Mouse (Mus musculus): ENCODE data around the gene Myo10.

- TF ChIP-seq CTCF (IDR thresholded peaks at IDR 0.05; ENCODE audit: extremely low read depth, insufficient read length, insufficient replicate concordance, low read depth, low read length) (no peak), POLR2A (IDR thresholded peaks at IDR 0.05; ENCODE audit: low read depth, low read length) (no peak)
Measured at GRCm38 (mm10) chr15:25604231-25604630, 18.1 kb upstream of the Myo10 start.

Data from small intestine, adult 2 months (tissue).